Mouse (Mus musculus) lung, postnatal 0 days (tissue): ENCODE measurements around the gene Spred2.

Source experiments
- CTCF ChIP-seq: IDR thresholded peaks from 2 replicates; pipeline ENCODE4 v1.5.1; 2016; ENCODE audit warnings: antibody characterized with exemption, mild to moderate bottlenecking
- EP300 ChIP-seq: IDR thresholded peaks from 2 replicates; pipeline ENCODE4 v1.6.1; 2016; ENCODE audit warnings: antibody characterized with exemption, mild to moderate bottlenecking, control low read depth

DNA sequence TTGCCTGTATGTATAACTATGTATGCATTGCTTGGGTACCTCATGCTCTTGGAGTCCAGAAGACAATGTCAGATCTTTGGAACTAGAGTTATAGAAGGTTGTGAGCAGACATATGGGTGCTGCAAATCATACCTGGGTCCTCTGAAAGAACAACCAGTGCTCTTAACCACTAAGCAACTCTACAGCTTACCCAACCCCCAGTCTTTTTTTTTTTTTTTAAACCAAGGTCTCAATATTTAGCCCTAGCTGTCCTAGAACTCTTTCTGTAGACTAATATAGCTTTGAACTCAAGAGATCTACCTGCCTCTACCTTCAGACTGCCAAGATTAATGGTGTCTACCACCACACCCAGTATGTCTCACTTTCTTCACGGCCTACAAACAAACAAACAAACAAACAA is 2.5 kb upstream of the Spred2 start:
- TF ChIP-seq EP300 = no peak
- no peak for TF ChIP-seq CTCF
